Mouse (Mus musculus): ENCODE results near the gene Gab3.

DNA sequence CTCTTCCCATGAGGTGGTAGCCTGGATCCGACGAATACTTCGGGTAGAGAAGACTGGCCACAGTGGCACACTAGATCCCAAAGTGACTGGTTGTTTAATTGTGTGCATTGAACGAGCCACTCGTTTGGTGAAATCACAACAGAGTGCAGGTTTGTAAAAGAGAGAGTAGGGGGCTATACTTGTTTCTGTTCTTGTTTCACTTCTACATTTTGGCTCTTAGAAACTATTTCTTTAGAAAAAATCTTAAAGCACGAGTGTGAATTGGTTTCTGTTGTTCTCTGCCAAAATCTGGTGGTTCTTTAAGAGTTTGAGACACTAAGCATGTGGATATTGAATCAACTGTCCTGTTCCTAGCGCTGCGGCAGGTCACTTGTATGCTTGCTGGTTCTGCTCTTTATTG is 13.5 kb upstream of the Gab3 start:
- TF ChIP-seq SRF (IDR thresholded peaks at IDR 0.05; ENCODE audit: control insufficient read depth, insufficient read length, low read depth) (no peak), E2F4 (IDR thresholded peaks at IDR 0.05; ENCODE audit: insufficient read depth) (no peak), POLR2A (IDR thresholded peaks at IDR 0.05; ENCODE audit: insufficient read length, low read depth) (no peak), MAX (IDR thresholded peaks at IDR 0.05; ENCODE audit: low read depth) (no peak), MYOD1 (IDR thresholded peaks at IDR 0.05; ENCODE audit: control insufficient read depth in 1 of 3, insufficient read length in 2 of 3, low read depth in 2 of 3) (no peak), POLR2AphosphoS2 (IDR thresholded peaks at IDR 0.05; ENCODE audit: insufficient read length, low read depth) (no peak), REST (IDR thresholded peaks at IDR 0.05; ENCODE audit: insufficient read depth, insufficient read length) (no peak), USF1 (IDR thresholded peaks at IDR 0.05; ENCODE audit: low read depth) (no peak), CEBPB (IDR thresholded peaks at IDR 0.05; ENCODE audit: insufficient read depth, poor library complexity, severe bottlenecking) (no peak), TCF12 (IDR thresholded peaks at IDR 0.05; ENCODE audit: insufficient read depth, poor library complexity, severe bottlenecking) (no peak), MYOG (IDR thresholded peaks at IDR 0.05; ENCODE audit: control insufficient read depth in 1 of 3, insufficient read depth in 1 of 3, insufficient read length in 2 of 3, low read depth in 2 of 3) (no peak), TCF3 (IDR thresholded peaks at IDR 0.05; ENCODE audit: insufficient read length, low read depth) (no peak)

All from myocyte (in vitro differentiated cells).